Mouse (Mus musculus) E14TG2a.4 (cell line): ENCODE measurements at regions not wholly inside any gene's neighbourhood (a gene's known extent, or its start where the extent isn't known, plus 50 kb on each side); places are given as distances from the start of the nearest gene placed in this dataset.

ENCODE experiments used
- CTCF ChIP-seq: conservative IDR thresholded peaks from 2 replicates; pipeline ENCODE4 v1.5.1; 2014; ENCODE audit warnings: low read length
- POU5F1 ChIP-seq: IDR thresholded peaks from 2 replicates; pipeline ENCODE4 v1.6.1; 2014; ENCODE audit warnings: low read length, borderline replicate concordance

DNA sequence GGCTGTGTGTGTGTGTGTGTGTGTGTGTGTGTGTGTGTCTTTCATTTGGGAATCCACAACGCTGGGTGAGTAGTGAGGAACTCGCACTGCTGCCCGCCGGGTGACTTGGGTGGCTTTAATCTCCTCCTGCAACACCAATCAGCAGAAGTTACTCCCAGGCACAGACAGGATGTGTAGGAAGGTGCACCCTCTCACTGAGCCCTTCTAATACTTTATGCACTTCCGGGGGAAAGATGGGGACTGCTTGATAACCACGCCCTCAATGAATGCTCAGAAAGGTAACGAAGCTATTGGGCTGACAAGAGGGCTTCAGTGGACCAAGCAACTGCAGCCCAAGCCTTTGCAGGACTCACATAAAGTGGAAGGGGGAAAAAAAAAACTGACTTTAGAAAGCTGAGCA, 139.6 kb upstream of the Mdm1 start:
- no peak for TF ChIP-seq CTCF
- TF ChIP-seq POU5F1 = no peak
